Mouse (Mus musculus): ENCODE measurements around the gene Mrpl2. TPM values are rescaled to one million over a fixed set of nuclear protein-coding genes. Genes with fewer than 3 reads are reported as not detected.

The Mrpl2 gene
- polyA plus RNA-seq, 3 experiments from 2014 or later = 59.1 to 81.9 (median 60.2) TPM

- peak; percentile 100 for ATAC-seq
Measured at GRCm38 (mm10) chr17:46673850-46674529, 28.0 kb downstream of the Mrpl2 start, which contains the start of gene Rrp36. Rrp36 (minus strand) TSS chr17:46674352.

GRCm38 (mm10) chr17:46674530-46675283 lies 28.7 kb downstream of the Mrpl2 start:
- ATAC-seq = peak; percentile 18

DNA sequence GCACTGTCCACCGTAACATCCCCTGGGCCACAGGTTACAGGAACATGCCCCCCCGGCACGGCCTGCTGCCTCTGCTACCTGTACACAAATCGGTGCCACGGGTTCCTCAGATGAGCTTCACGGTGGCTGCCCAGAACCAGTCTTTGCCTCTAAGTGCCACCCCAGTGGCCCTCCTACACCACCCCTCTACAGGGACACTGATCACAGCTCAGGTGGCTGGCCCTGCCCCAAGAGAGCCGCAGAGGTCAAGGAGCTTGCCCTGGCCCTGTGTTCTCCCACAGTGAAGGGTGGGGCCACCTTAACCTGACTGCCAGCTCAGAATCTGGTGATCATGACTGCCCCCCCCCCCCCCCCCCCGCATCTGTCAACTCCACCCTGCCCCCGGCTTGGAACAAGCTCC lies 32.4 kb downstream of the Mrpl2 start, which contains the start of gene Mea1:
Gene Mea1 (plus strand): TSS at position 378 of the 400 bp plus-strand sequence.
- ATAC-seq = no peak

DNA sequence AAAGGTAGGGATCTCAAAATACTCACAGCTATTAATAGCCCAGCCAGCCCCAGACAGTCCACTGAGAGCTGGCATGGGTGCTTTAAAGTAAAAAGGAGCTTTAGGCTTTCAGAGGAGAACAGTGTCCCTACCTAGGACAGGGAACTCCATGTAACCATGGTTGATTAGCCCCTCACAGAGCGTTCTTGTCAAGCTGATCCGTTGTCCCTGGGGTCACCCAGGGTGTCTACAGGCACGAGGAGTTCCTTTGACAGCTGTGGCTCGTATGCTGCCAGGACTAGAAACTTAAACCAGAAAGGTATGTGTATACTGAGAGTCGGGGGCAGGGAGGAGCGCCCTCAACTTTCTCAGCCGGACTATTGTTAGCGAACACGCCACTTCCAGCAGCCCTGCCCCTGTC lies 32.9 kb downstream of the Mrpl2 start:
- ATAC-seq = no peak

DNA sequence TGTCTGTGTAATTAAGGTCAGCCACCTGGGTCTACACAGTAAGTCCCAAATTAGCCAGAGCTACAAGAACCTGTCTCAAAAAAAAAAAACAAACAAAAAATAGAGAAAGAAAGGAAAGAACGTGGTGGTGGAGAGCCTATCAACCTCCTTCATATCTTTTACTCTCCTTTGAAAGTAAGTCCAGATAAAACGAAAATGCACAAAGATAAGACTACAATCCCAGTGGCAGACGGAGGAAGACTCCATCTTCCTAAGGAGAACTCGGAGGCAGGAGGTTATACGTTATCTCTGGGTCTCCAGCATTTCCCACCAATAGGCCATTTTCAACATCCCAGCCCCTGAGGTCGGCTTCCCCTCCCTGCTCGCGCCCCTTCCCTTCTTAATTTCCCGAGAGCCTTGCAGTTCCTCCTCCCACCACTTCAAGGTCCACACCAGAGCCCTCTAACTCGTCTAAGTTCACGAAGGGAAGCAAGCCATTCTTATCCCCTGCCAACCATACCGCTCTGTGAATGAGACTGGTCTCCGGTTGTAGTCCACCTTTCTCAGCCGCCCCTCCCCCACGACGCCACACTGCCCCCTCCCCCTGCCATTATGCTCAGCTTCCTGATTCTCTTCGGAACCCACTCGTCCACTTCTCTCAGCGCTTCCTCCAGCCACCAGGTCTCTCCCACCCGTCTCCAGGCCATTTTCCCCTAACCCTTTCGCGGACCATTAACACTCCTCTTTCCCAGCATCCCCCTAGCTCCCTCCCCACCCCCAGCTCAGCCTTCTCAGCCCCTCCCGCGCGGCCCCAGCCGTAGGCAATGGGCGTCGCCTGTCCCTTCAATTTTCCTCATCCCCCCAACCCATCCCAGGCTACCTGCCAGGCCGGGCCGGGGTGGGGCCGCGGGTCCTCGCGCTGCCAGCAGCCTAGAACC lies 34.1 kb downstream of the Mrpl2 start:
- ATAC-seq = no peak

GRCm38 (mm10) chr17:46680760-46681373 lies 34.8 kb downstream of the Mrpl2 start, which contains the start of gene Klhdc3:
Klhdc3 (minus strand) TSS chr17:46680914.
- peak; percentile 98 for ATAC-seq

DNA sequence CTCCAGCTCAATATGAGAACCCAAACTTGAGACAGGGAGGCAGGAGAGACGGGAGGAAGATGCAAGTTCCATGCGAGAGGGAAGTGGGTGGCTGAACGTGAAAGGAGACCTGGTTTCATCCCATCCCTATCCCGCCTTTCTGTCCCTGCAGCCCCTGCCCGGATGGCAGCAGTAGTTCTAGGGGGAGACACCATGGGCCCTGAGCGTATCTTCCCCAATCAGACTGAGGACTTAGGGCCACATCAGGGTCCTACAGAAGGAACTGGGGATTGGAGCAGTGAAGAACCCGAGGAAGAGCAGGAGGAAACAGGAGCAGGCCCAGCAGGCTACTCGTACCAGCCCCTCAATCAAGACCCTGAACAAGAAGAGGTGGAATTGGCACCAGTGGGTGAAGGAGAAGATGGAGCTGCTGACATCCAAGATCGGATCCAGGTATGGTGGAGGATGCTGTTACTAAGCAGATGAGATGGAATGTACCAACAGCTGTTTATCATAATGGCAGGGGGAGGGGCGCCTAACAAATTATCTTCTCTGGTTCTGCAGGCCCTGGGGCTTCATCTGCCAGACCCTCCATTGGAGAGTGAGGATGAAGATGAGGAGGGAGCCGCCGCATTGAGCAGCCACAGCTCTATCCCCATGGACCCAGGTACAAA lies 35.6 kb downstream of the Mrpl2 start:
- no peak for ATAC-seq

- ATAC-seq = no peak
Measured at GRCm38 (mm10) chr17:46682654-46683389, 36.8 kb downstream of the Mrpl2 start.

DNA sequence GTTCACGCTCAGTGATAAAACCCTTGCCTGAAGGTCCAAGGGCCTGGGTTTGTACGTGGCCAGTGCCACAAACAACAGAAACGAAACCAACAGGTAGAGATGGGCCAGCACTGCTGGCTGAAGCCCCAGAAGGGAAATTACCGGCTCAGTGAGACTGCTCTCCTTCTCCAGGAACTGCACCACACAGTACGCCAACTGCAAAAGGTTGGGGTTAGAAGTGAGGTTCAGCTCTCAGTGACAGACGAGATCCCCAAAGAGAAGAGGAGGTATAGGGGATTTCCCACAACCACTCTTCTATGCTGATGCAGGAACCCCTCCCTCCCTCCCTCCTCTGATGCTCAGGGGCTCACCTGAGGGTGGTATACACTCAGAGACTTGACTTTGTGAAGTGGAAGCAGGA lies 39.9 kb downstream of the Mrpl2 start:
- ATAC-seq = peak; percentile 79

GRCm38 (mm10) chr17:46690665-46691064 lies 44.6 kb downstream of the Mrpl2 start:
- no peak for ATAC-seq

GRCm38 (mm10) chr17:46691390-46691789 lies 45.4 kb downstream of the Mrpl2 start:
- no peak for ATAC-seq

GRCm38 (mm10) chr17:46694517-46695063 lies 48.6 kb downstream of the Mrpl2 start:
- no peak for ATAC-seq

GRCm38 (mm10) chr17:46698515-46698914 lies 52.5 kb downstream of the Mrpl2 start:
- ATAC-seq = no peak

DNA sequence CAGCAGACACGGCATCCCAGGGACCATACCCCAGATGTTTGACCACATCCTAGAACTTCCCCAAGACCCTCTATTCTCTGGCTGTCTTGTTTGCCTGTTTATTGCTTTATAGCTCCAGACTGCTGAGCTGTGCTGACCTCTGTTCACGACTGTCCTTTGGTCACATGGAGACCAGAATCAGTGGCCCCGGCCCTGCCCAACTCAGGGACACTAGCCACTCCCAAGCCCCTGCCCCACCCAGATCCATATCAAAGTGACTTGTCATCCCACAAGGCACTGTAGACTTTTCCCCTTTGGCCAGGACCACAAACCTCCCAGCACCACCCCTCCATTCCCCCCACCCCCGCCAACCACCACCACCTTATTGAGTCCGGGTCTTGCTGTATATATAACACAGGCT lies 53.2 kb downstream of the Mrpl2 start:
- ATAC-seq = no peak

Other genes starting within 250 kb of the Mrpl2 start
- not detected for gene Crip3, start 217.3 kb upstream of the Mrpl2 start, polyA plus RNA-seq (2017; shearing (Covaris generic))
- gene Slc22a7, start 207.8 kb upstream of the Mrpl2 start, polyA plus RNA-seq (2017; shearing (Covaris generic)) = not detected
- 1 to 10 TPM in 1 of 3 experiments, under 1 TPM in 2; 0.57 to 1.2 (median 0.58) TPM for gene Ttbk1, start 158.6 kb upstream of the Mrpl2 start, polyA plus RNA-seq (2017; shearing (Covaris generic))
- 10 to 100 TPM in 1 of 3 experiments, 1 to 10 TPM in 2; 4.6 to 17.6 (median 6.8) TPM for gene Dnph1, start 149.5 kb upstream of the Mrpl2 start, polyA plus RNA-seq (2017; shearing (Covaris generic))
- gene Cul9, start 99.8 kb upstream of the Mrpl2 start, polyA plus RNA-seq (2017; shearing (Covaris generic)) = 1 to 10 TPM in 2 of 3 experiments, under 1 TPM in 1; 0.78 to 7.5 (median 3.1) TPM
- gene Srf, start 90.1 kb upstream of the Mrpl2 start, polyA plus RNA-seq (2017; shearing (Covaris generic)) = 10 to 100 TPM in 1 of 3 experiments, 1 to 10 TPM in 2; 4.8 to 15.7 (median 7.7) TPM
- not detected for gene Ptk7, start 16.7 kb upstream of the Mrpl2 start, polyA plus RNA-seq (2017; shearing (Covaris generic))
- 10 to 100 TPM in 1 of 3 experiments, 1 to 10 TPM in 2; 7.6 to 10.1 (median 9.1) TPM for gene Klc4, start 207 bp upstream of the Mrpl2 start, polyA plus RNA-seq (2017; shearing (Covaris generic))
- gene Cul7, start 4.1 kb downstream of the Mrpl2 start, polyA plus RNA-seq (2017; shearing (Covaris generic)) = 1 to 10 TPM; 1.7 to 4.1 (median 2.5) TPM
- gene Rrp36, start 28.1 kb downstream of the Mrpl2 start, polyA plus RNA-seq (2017; shearing (Covaris generic)) = 10 to 100 TPM; 47.3 to 50.7 (median 47.7) TPM
- 100 to 1,000 TPM; 162 to 181 (median 163) TPM for gene Mea1, start 32.6 kb downstream of the Mrpl2 start, polyA plus RNA-seq (2017; shearing (Covaris generic))
- gene Klhdc3, start 34.7 kb downstream of the Mrpl2 start, polyA plus RNA-seq (2017; shearing (Covaris generic)) = 10 to 100 TPM; 20.7 to 22.4 (median 21.7) TPM
- gene Ppp2r5d, start 58.9 kb downstream of the Mrpl2 start, polyA plus RNA-seq (2017; shearing (Covaris generic)) = 10 to 100 TPM; 23.2 to 25.5 (median 23.5) TPM
- 1 to 10 TPM; 3.1 to 4.8 (median 4.6) TPM for gene Pex6, start 65.2 kb downstream of the Mrpl2 start, polyA plus RNA-seq (2017; shearing (Covaris generic))
- gene Gnmt, start 82.9 kb downstream of the Mrpl2 start, polyA plus RNA-seq (2017; shearing (Covaris generic)) = 1 to 10 TPM in 1 of 3 experiments, under 1 TPM in 2; 0.40 to 2.3 (median 0.72) TPM
- gene Cnpy3, start 106.0 kb downstream of the Mrpl2 start, polyA plus RNA-seq (2017; shearing (Covaris generic)) = 10 to 100 TPM; 19.1 to 36.3 (median 27.8) TPM
- gene Ptcra, start 117.5 kb downstream of the Mrpl2 start, polyA plus RNA-seq (2017; shearing (Covaris generic)) = under 1 TPM in 2 of 3 experiments, not detected in 1; 0.44 to 0.47 TPM
- gene 2310039H08Rik, start 126.4 kb downstream of the Mrpl2 start, polyA plus RNA-seq (2017; shearing (Covaris generic)) = 10 to 100 TPM; 16.4 to 17.9 (median 17.3) TPM
- 100 to 1,000 TPM; 120 to 149 (median 139) TPM for gene Rpl7l1, start 136.4 kb downstream of the Mrpl2 start, polyA plus RNA-seq (2017; shearing (Covaris generic))
- 1 to 10 TPM; 7.6 to 9.2 (median 9.1) TPM for gene Bicral, start 212.3 kb downstream of the Mrpl2 start, polyA plus RNA-seq (2017; shearing (Covaris generic))
- gene Tbcc, start 244.5 kb downstream of the Mrpl2 start, polyA plus RNA-seq (2017; shearing (Covaris generic)) = 10 to 100 TPM in 1 of 3 experiments, 1 to 10 TPM in 2; 9.6 to 10.5 (median 9.9) TPM

Data from inflammation-experienced regulatory T-cells, adult 6 months (primary cell).